Mouse (Mus musculus): ENCODE data around the gene Rbpjl. TPM values are rescaled to one million over a fixed set of nuclear protein-coding genes. Genes with fewer than 3 reads are reported as not detected.

Gene Rbpjl
- 0.19 and 127 TPM in 2 replicates for polyA plus RNA-seq (2012; rRNA removed)

DNA sequence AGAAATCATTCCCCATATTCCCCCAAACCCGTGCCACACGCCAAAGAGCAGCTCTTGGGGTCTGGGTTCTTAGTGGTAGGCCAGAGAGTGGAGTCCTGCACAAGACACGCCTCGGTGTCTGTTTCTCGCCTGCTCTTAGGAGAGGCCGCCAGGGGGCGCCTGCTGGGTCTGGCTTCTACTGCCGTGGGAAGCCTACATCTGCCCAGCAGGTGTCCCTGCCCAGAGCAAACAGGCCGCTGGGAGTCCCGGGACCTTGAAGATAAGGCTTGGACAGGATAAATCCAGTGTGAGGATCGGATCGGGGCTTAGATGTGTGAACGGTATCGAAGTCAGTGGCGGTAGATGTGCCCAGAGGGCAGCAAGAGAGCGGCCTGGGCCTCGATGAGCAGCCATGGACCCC is at the start of gene Rbpjl:
Gene Rbpjl, plus strand, starts transcription at position 236 of the 400 bp plus-strand sequence.
- peaks cover 10% of the 10 kb centered on the region for H3K4me1 ChIP-seq (ENCODE audit: control insufficient read depth, insufficient read depth, insufficient read length, low read length)
- H3K36me3 ChIP-seq (ENCODE audit: control insufficient read depth, insufficient read depth, low read length), result no peaks in the 10 kb centered on the region
- H3K4me3 ChIP-seq (ENCODE audit: low read depth, low read length), result no peak within 1 kb of the TSS
- H3K27me3 ChIP-seq (ENCODE audit: control insufficient read depth, insufficient read depth, low read length), result peaks cover 36% of the 10 kb centered on the region
- WGBS, result 5% methylated on average over 17 of the region's 17 CpGs
- H3K27ac ChIP-seq (ENCODE audit: insufficient read depth, low read depth, low read length), result no peak within 1 kb of the TSS
- TF ChIP-seq CTCF (IDR thresholded peaks at IDR 0.05; ENCODE audit: extremely low read depth, insufficient read length, insufficient replicate concordance, low read depth, low read length) (peak; percentile 98), POLR2A (IDR thresholded peaks at IDR 0.05; ENCODE audit: low read depth, low read length) (no peak)

DNA sequence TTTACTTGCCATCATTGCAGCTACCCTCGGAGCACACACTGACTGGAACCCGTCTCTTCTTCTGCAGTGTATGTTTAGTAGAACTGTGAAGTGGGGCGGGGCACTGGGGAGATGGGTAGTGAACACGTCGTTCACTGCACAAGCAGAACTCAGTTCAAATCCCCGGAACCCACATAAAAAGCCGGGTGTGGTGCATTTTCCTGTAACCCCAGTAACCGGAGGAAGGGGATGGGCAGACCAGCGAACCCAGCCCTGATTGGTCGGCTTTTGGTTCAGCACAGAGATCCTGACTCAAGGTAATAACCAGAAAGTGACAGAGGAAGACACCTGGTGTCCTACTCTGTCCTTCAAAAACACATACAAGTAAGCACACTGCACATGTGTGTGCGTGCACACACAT is 49.6 kb upstream of the Rbpjl start:
- WGBS, result 74% methylated on average over 11 of the region's 11 CpGs
- Histone ChIP-seq H3K27me3 (ENCODE audit: control insufficient read depth, insufficient read depth, low read length) (no peaks in the 10 kb centered on the region), H3K4me1 (ENCODE audit: control insufficient read depth, insufficient read depth, insufficient read length, low read length) (no peaks in the 10 kb centered on the region), H3K36me3 (ENCODE audit: control insufficient read depth, insufficient read depth, low read length) (no peaks in the 10 kb centered on the region), H3K4me3 (ENCODE audit: low read depth, low read length) (no peak overlapping the region), H3K27ac (ENCODE audit: insufficient read depth, low read depth, low read length) (no peak overlapping the region)
- TF ChIP-seq POLR2A (IDR thresholded peaks at IDR 0.05; ENCODE audit: low read depth, low read length), result no peak
- no peak for TF ChIP-seq CTCF (IDR thresholded peaks at IDR 0.05; ENCODE audit: extremely low read depth, insufficient read length, insufficient replicate concordance, low read depth, low read length)

DNA sequence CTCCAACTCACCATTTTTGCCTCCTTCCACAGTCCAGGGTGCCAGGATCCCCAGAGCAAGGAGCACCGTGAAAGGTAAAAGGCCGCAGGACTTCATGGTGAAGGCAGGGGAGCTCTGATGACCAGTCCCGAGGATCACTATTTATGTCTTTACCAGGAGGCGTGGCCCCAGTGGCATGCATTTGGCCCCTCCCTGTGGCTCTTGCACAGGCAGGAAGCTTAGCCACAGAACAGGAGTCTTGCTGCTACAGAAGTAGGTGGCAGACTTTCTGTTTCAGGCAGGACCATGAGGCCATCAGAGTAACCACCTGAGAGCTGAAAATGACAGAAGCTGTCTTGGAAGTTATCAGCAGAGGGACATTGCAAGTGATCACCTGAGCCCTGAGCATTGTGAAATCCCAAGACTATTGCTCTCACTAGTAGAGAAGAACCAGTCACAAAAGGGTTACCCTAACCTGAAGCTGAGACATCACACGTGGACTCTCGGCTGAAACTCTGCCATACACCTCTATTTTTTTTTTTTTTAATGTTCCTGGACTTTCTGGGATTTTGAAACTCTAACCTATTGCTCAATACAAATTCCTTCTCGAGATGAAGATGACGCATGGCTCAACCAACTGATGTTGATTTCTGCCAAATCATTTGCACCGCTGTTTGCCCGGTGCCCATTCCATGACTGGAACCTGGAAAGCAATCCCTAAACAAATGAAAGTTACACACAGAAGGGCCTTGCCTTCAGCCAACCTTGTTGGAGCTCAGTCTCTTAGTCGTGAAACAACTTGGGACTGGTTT is 46.6 kb upstream of the Rbpjl start:
- 57% methylated on average over 11 of the region's 11 CpGs for WGBS
- Histone ChIP-seq H3K4me1 (ENCODE audit: control insufficient read depth, insufficient read depth, insufficient read length, low read length) (no peaks in the 10 kb centered on the region), H3K36me3 (ENCODE audit: control insufficient read depth, insufficient read depth, low read length) (no peaks in the 10 kb centered on the region), H3K27me3 (ENCODE audit: control insufficient read depth, insufficient read depth, low read length) (no peaks in the 10 kb centered on the region), H3K4me3 (ENCODE audit: low read depth, low read length) (no peak overlapping the region), H3K27ac (ENCODE audit: insufficient read depth, low read depth, low read length) (no peak overlapping the region)
- TF ChIP-seq CTCF (IDR thresholded peaks at IDR 0.05; ENCODE audit: extremely low read depth, insufficient read length, insufficient replicate concordance, low read depth, low read length), result no peak
- TF ChIP-seq POLR2A (IDR thresholded peaks at IDR 0.05; ENCODE audit: low read depth, low read length), result no peak

DNA sequence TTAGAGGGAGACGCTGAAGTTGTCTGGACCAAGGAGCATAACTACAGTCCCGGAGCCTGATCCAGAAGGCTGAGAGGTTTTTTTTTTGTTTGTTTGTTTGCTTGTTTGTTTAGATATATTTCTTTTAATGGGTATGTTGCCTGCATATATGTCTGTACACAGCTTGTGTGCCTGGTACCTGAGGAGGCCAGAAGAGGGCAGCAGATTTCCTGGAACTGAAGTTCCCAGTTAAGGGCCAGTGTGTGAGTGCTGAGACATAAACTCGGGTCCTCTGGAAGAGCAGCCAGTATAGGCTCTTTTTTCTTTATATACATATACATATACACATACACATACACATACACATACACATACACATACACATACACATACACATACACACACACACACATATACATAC is 44.6 kb upstream of the Rbpjl start:
- Histone ChIP-seq H3K27ac (ENCODE audit: insufficient read depth, low read depth, low read length) (no peak overlapping the region), H3K27me3 (ENCODE audit: control insufficient read depth, insufficient read depth, low read length) (no peaks in the 10 kb centered on the region), H3K4me1 (ENCODE audit: control insufficient read depth, insufficient read depth, insufficient read length, low read length) (no peaks in the 10 kb centered on the region), H3K36me3 (ENCODE audit: control insufficient read depth, insufficient read depth, low read length) (no peaks in the 10 kb centered on the region), H3K4me3 (ENCODE audit: low read depth, low read length) (no peak overlapping the region)
- WGBS, result 75% methylated on average over 3 of the region's 3 CpGs
- no peak for TF ChIP-seq CTCF (IDR thresholded peaks at IDR 0.05; ENCODE audit: extremely low read depth, insufficient read length, insufficient replicate concordance, low read depth, low read length)
- no peak for TF ChIP-seq POLR2A (IDR thresholded peaks at IDR 0.05; ENCODE audit: low read depth, low read length)

DNA sequence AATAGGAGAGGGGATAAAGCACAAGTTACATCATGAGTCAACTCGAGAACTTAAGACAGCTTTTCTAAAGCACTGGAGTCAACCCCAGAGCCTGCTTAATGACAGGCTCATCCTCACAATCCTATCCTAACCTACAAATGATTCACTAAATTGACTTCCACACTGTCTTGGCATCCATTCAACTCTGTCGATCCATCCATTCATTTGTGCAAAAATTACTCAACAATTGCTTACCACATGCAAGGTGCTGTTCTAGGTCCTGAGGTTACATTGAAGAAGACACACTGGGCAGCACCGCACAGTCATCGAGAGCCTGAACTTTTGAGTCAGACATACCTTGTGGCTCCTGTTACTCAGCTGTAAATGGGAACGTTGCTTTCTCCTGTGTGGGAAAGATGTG is 43.9 kb upstream of the Rbpjl start:
- Histone ChIP-seq H3K4me1 (ENCODE audit: control insufficient read depth, insufficient read depth, insufficient read length, low read length) (no peaks in the 10 kb centered on the region), H3K27ac (ENCODE audit: insufficient read depth, low read depth, low read length) (no peak overlapping the region), H3K4me3 (ENCODE audit: low read depth, low read length) (no peak overlapping the region), H3K27me3 (ENCODE audit: control insufficient read depth, insufficient read depth, low read length) (no peaks in the 10 kb centered on the region), H3K36me3 (ENCODE audit: control insufficient read depth, insufficient read depth, low read length) (no peaks in the 10 kb centered on the region)
- 80% methylated on average over 5 of the region's 5 CpGs for WGBS
- TF ChIP-seq CTCF (IDR thresholded peaks at IDR 0.05; ENCODE audit: extremely low read depth, insufficient read length, insufficient replicate concordance, low read depth, low read length) (no peak), POLR2A (IDR thresholded peaks at IDR 0.05; ENCODE audit: low read depth, low read length) (no peak)

DNA sequence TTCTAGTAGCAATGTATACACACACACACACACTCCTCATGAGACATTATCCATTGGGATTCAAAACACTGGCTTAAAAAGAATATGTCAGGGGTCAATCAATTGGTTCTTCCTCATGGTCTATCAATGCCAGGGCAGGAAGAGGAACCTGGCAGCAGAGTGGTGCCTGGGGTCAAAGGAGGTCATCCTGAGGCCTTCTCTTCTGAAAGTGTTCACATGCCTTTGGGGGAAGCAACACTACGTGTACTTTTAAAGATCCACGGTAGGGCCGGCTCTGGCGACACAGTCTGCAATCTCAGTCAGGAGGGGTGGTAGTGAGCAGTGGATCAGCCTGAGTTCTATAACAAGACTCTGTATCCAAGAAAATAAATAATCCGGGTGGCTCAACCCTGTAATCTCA is 43.3 kb upstream of the Rbpjl start:
- WGBS, result 71% methylated on average over 5 of the region's 5 CpGs
- Histone ChIP-seq H3K4me1 (ENCODE audit: control insufficient read depth, insufficient read depth, insufficient read length, low read length) (no peaks in the 10 kb centered on the region), H3K36me3 (ENCODE audit: control insufficient read depth, insufficient read depth, low read length) (no peaks in the 10 kb centered on the region), H3K27ac (ENCODE audit: insufficient read depth, low read depth, low read length) (no peak overlapping the region), H3K4me3 (ENCODE audit: low read depth, low read length) (no peak overlapping the region), H3K27me3 (ENCODE audit: control insufficient read depth, insufficient read depth, low read length) (no peaks in the 10 kb centered on the region)
- TF ChIP-seq POLR2A (IDR thresholded peaks at IDR 0.05; ENCODE audit: low read depth, low read length), result no peak
- TF ChIP-seq CTCF (IDR thresholded peaks at IDR 0.05; ENCODE audit: extremely low read depth, insufficient read length, insufficient replicate concordance, low read depth, low read length), result no peak

DNA sequence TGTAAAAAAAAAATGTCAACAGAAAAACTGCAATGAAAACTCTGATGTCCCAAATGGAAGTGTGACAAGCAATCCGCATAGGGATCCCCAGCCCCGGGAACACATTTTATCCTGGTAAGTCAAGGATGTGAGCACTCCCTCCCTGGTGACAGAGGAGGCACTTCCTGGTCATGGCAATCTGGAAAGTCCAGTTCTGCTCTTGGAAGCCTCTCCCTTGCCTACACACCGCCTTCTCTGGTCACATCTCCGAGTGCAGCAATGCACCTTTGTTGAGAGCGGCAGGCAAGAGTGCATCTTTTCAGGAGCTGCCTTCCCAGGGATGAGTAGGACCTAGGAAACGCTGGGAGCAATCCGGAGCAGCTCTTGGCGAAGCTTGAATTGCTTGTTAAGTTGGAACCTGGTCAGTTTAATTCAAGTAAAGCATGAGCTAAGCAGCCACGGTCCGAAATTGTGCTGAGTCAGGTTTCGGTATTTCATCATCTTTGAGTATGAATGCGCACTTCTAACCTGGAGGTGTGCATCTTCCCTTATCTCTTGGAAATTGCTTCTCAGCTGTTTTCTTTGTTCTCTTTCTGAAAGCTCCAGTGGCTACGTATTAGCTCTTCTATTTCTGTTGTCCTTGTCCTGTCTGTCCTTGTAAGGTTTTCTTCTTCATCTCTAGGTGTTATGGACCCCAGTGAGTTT is 41.8 kb upstream of the Rbpjl start:
- TF ChIP-seq POLR2A (IDR thresholded peaks at IDR 0.05; ENCODE audit: low read depth, low read length) (no peak), CTCF (IDR thresholded peaks at IDR 0.05; ENCODE audit: extremely low read depth, insufficient read length, insufficient replicate concordance, low read depth, low read length) (no peak)
- Histone ChIP-seq H3K36me3 (ENCODE audit: control insufficient read depth, insufficient read depth, low read length) (no peaks in the 10 kb centered on the region), H3K27me3 (ENCODE audit: control insufficient read depth, insufficient read depth, low read length) (no peaks in the 10 kb centered on the region), H3K27ac (ENCODE audit: insufficient read depth, low read depth, low read length) (no peak overlapping the region), H3K4me3 (ENCODE audit: low read depth, low read length) (no peak overlapping the region), H3K4me1 (ENCODE audit: control insufficient read depth, insufficient read depth, insufficient read length, low read length) (no peaks in the 10 kb centered on the region)
- WGBS, result 29% methylated on average over 13 of the region's 13 CpGs
